Mouse (Mus musculus) bone marrow macrophage, adult 2 months (primary cell): Measurements from ENCODE around the gene Dusp19.

Experiments
- CTCF ChIP-seq: IDR thresholded peaks from 2 replicates; pipeline ENCODE4 v1.5.1; 2012; ENCODE audit warnings: low read depth, mild to moderate bottlenecking, low read length, moderate library complexity
- POLR2A ChIP-seq: IDR thresholded peaks from 2 replicates; pipeline ENCODE4 v1.6.1; 2012; ENCODE audit warnings: mild to moderate bottlenecking, low read depth, low read length, borderline replicate concordance

GRCm38 (mm10) chr2:80618991-80619390 is 2.1 kb downstream of the Dusp19 start:
- TF ChIP-seq CTCF (no peak), POLR2A (no peak)
